Mouse (Mus musculus) ovary, postnatal 10 days (tissue): ENCODE results near the gene Nat8f3.
"Not testable (repeated sequence)": the region's sequence is repeated elsewhere in the genome, so short reads cannot be mapped to it uniquely, and the experiment has no call there.

Experiments
- DNase-seq: peaks from one replicate; pipeline ENCODE4 v3.0.0; 2022; ENCODE audit warnings: low spot score

Nat8f3 gene

GRCm38 (mm10) chr6:85765532-85765931 lies at the start of gene Nat8f3:
TSS of gene Nat8f3 (minus strand) at chr6:85765754.
- not testable (repeated sequence) for DNase-seq

- no peak for DNase-seq
Observed at GRCm38 (mm10) chr6:85813339-85813738, 47.8 kb upstream of the Nat8f3 start.

- DNase-seq = not testable (repeated sequence)
Observed at GRCm38 (mm10) chr6:85810942-85811537, 45.5 kb upstream of the Nat8f3 start.

DNA sequence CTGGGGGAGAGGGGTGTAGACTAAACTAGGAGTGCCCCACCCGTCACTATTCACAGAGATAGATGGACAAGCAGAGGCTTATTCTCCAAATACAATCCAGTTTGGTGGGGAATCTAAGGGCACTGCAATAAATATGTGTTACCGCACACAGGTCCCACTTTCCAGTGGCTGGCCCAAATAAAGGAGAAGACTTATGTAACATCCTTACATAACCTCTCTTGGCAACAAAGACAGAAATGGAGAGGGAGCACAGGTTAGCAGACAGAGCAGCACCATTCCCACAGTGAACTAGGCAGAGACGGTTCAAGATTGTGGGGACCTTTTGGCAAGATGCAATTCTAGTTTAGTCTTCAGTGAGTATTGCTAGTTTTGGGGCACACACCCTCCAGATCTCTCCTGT lies 45.0 kb upstream of the Nat8f3 start:
- DNase-seq = not testable (repeated sequence)

DNA sequence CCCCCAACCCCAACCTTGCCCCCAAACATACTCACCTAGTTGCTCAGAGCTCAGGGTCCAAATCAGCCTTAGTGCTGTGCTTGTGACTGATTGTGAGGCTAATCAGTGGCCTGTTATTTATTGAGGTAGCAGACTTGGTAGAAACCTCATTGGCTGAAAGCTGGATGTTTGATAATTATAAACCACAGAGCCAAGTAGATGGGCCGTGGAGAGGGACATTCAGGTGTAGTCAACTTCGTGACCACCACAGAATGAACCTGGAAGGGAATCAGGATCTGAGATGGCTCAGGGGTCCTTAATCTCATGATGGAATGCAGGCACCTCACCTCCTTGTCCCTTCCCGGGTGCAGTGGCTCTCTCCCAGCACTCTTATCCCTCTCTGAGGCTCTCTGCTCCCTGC lies 44.2 kb upstream of the Nat8f3 start:
- not testable (repeated sequence) for DNase-seq

DNA sequence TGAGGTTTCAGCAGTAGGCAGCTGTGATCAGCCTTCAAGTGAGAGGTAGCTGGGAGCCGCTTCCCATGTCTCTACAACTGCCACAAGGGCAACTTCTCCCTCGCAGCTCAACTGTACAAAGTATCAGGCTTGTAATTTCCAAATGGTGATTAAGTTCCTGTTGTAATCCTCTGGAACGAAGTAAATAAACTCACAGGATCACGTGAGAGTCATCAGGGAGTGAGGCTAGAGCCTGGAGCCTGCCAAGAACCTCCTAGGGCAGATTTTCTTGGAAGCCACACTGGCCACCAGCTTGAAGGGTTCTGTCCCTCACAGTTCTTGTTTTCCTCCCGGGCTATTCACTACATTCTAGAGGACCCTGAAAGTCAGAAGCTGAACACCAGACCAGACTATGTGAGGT lies 37.6 kb upstream of the Nat8f3 start:
- not testable (repeated sequence) for DNase-seq

DNA sequence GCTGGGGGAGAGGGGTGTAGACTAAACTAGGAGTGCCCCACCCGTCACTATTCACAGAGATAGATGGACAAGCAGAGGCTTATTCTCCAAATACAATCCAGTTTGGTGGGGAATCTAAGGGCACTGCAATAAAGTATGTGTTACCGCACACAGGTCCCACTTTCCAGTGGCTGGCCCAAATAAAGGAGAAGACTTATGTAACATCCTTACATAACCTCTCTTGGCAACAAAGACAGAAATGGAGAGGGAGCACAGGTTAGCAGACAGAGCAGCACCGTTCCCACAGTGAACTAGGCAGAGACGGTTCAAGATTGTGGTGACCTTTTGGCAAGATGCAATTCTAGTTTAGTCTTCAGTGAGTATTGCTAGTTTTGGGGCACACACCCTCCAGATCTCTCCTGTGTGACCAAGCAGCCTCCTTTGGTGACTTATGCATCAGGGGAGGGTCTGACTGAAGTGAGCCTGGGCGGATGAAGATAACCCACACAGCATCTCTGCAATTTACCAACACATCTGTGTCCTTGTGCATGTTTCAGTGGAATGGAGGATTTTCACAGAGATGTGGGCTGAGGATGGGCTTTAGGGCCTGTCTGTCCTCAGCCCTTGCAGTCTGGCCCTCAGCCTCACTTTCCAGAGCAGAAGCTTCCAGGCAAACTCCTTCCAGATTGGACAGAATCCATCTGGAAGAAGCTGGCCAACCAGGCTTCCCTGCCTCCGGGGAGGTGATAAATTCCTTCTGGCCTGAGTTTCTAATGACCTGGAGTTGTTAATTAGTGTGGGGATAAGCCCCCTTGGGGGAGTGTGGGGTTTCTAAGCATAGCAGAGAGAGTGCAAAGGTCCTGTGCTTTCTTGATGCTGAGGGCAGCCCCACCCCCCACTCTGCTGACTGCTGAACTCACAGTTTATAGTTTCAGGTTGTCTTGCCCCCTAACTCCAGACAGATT lies 2.2 kb downstream of the Nat8f3 start:
- DNase-seq = not testable (repeated sequence)

GRCm38 (mm10) chr6:85762678-85763077 lies 2.9 kb downstream of the Nat8f3 start:
- not testable (repeated sequence) for DNase-seq

GRCm38 (mm10) chr6:85755705-85756249 lies 9.8 kb downstream of the Nat8f3 start:
- not testable (repeated sequence) for DNase-seq

GRCm38 (mm10) chr6:85713105-85713504 lies 52.4 kb downstream of the Nat8f3 start, which contains the start of gene Nat8f7:
TSS of gene Nat8f7 (minus strand) at chr6:85713205.
- DNase-seq = not testable (repeated sequence)

- DNase-seq = not testable (repeated sequence)
Observed at GRCm38 (mm10) chr6:85709607-85710006, 55.9 kb downstream of the Nat8f3 start.

- DNase-seq = not testable (repeated sequence)
Observed at GRCm38 (mm10) chr6:85709206-85709605, 56.3 kb downstream of the Nat8f3 start.

GRCm38 (mm10) chr6:85701943-85702342 lies 63.6 kb downstream of the Nat8f3 start:
- not testable (repeated sequence) for DNase-seq
